Mouse (Mus musculus): ENCODE data around the gene Tacc2.

DNA sequence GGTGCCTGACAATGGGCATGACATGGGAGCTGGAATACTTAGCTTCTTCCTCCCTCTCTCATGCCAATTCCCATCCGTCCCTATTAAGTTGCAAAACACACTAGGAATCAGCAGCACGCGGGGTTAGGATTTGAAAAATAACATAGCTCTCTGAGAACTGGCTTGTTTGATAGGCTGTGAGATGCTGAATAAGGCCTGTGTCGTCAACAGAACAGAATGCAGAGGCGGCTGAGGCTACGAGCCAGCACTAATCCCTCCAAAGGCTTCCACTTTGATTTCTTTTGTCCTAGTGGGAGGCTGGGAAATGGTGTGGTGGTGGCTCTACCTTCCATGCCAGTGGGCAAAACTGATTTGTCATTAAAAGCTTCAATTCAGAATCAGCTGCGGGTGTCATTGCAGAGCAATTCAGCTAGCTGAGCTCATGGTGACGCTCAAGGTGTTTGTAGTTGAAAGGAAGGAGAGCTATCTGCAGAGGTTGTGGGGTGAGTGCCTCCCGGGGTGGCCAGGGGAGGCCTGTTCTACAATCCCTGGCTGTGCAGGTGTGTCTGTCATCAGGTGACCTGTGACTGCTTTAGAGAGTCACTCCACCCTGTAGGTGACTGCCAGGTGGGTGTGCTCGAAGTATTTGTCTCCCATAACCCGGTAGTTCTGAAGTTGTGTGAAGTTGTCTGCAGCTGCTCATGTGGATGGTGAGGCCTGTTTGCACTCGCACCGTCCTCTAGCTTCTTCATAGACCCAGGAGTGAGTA is 13.0 kb downstream of the Tacc2 start:
- TF ChIP-seq CTCF (IDR thresholded peaks at IDR 0.05; ENCODE audit: borderline replicate concordance, insufficient read depth, low read depth, low read length) (no peak), POLR2A (IDR thresholded peaks at IDR 0.05; ENCODE audit: borderline replicate concordance, insufficient read depth, low read length) (no peak)
